Mouse (Mus musculus) CH12.LX (cell line): ENCODE results near the gene Pgap3. TPM values are rescaled to one million over a fixed set of nuclear protein-coding genes. Genes with fewer than 3 reads are reported as not detected.

ENCODE experiments used
- DNase-seq: peaks from one replicate; pipeline ENCODE4 v3.0.0-alpha.2; 2013; ENCODE audit errors: extremely low read depth
- H3K27ac ChIP-seq: 2 replicates; pipeline ENCODE4 v1.5.1; 2012; ENCODE audit warnings: low read depth, mild to moderate bottlenecking, control low read depth, moderate library complexity; ENCODE audit not compliant: insufficient read depth
- H3K27me3 ChIP-seq: replicated peaks from 2 replicates; pipeline ENCODE3; 2012; ENCODE audit warnings: inconsistent platforms
- H3K36me3 ChIP-seq, 2 experiments: replicated peaks in 1 of 2; 2 replicates each; pipeline versions ENCODE3 to v1.6.1; 2012; ENCODE audit warnings: inconsistent platforms in 1 of 2, low read length in 1 of 2, mild to moderate bottlenecking in 1 of 2, mixed read lengths in 1 of 2, moderate library complexity in 1 of 2; ENCODE audit not compliant: control insufficient read depth in 1 of 2, insufficient read depth in 1 of 2
- H3K4me1 ChIP-seq, 2 experiments: 2 replicates each; pipeline ENCODE4 v1.6.1; 2012; ENCODE audit warnings: inconsistent platforms in 1 of 2, moderate library complexity in 1 of 2; ENCODE audit not compliant: insufficient read depth in 2 of 2, control insufficient read depth in 1 of 2
- H3K4me2 ChIP-seq: 2 replicates; pipeline ENCODE4 v1.6.1; 2012; ENCODE audit warnings: low read depth, mild to moderate bottlenecking, control low read depth; ENCODE audit not compliant: poor library complexity, insufficient read depth, severe bottlenecking
- H3K4me3 ChIP-seq, 3 experiments: fragments of 150-350 bp in 1 of 3; sonication (generic) in 1 of 3; replicated peaks in 1 of 3; 2 replicates each; pipeline versions ENCODE3 to v1.5.1; 2011 to 2012; ENCODE audit warnings: low read depth in 2 of 3, low read length in 2 of 3, mild to moderate bottlenecking in 2 of 3, moderate library complexity in 2 of 3, control low read depth in 1 of 3, improper control_type of control experiment in 1 of 3, inconsistent platforms in 1 of 3, mixed read lengths in 1 of 3; ENCODE audit not compliant: poor library complexity in 1 of 3
- H3K79me2 ChIP-seq: replicated peaks from 2 replicates; pipeline ENCODE4 v1.6.1; 2012; ENCODE audit warnings: mild to moderate bottlenecking, moderate library complexity; ENCODE audit not compliant: control insufficient read depth, poor library complexity, insufficient read depth, severe bottlenecking; ENCODE audit errors: extremely low read depth
- H3K9ac ChIP-seq: 2 replicates; pipeline ENCODE4 v1.6.1; 2012; ENCODE audit warnings: low read depth, mild to moderate bottlenecking, control low read depth, moderate library complexity; ENCODE audit not compliant: insufficient read depth
- H3K9me3 ChIP-seq: replicated peaks from 2 replicates; pipeline ENCODE3; 2012; ENCODE audit warnings: low read length, inconsistent platforms, mixed read lengths
- CHD1 ChIP-seq: IDR thresholded peaks from 2 replicates; pipeline ENCODE4 v1.6.1; 2012; ENCODE audit warnings: low read depth, low read length, improper control_type of control experiment, inconsistent platforms
- CTCF ChIP-seq, 2 experiments: IDR thresholded peaks in 1 of 2; conservative IDR thresholded peaks in 1 of 2; 2 replicates each; pipeline ENCODE4 v1.5.1; 2011 to 2012; ENCODE audit warnings: low read depth in 2 of 2, low read length in 2 of 2, improper control_type of control experiment in 1 of 2, inconsistent platforms in 1 of 2, mild to moderate bottlenecking in 1 of 2, moderate library complexity in 1 of 2
- MAFK ChIP-seq: IDR thresholded peaks from 2 replicates; pipeline ENCODE4 v1.6.1; 2011; ENCODE audit warnings: low read length, improper control_type of control experiment; ENCODE audit not compliant: insufficient replicate concordance
- MXI1 ChIP-seq: IDR thresholded peaks from 2 replicates; pipeline ENCODE4 v1.6.1; 2011; ENCODE audit warnings: mild to moderate bottlenecking, low read depth, low read length, improper control_type of control experiment
- NELFE ChIP-seq: IDR thresholded peaks from 2 replicates; pipeline ENCODE4 v1.6.1; 2011; ENCODE audit warnings: low read depth, low read length, improper control_type of control experiment
- POLR2AphosphoS2 ChIP-seq: IDR thresholded peaks from 2 replicates; pipeline ENCODE4 v1.6.1; 2011; ENCODE audit warnings: low read depth, low read length, improper control_type of control experiment
- RAD21 ChIP-seq: IDR thresholded peaks from 2 replicates; pipeline ENCODE4 v1.6.1; 2011; ENCODE audit warnings: low read depth, mild to moderate bottlenecking, low read length, improper control_type of control experiment, moderate library complexity
- RCOR1 ChIP-seq: conservative IDR thresholded peaks from 2 replicates; pipeline ENCODE4 v1.6.1; 2012; ENCODE audit warnings: low read depth, mild to moderate bottlenecking, inconsistent platforms, low read length, improper control_type of control experiment
- SIN3A ChIP-seq: IDR thresholded peaks from 2 replicates; pipeline ENCODE4 v1.6.1; 2012; ENCODE audit warnings: low read length, improper control_type of control experiment, inconsistent platforms
- SMC3 ChIP-seq: IDR thresholded peaks from 2 replicates; pipeline ENCODE4 v1.6.1; 2011; ENCODE audit warnings: low read depth, low read length, improper control_type of control experiment
- UBTF ChIP-seq: IDR thresholded peaks from 2 replicates; pipeline ENCODE4 v1.6.1; 2012; ENCODE audit warnings: low read depth, mild to moderate bottlenecking, inconsistent platforms, low read length, improper control_type of control experiment, moderate library complexity
- USF1 ChIP-seq: IDR thresholded peaks from 2 replicates; pipeline ENCODE4 v1.6.1; 2014; ENCODE audit warnings: low read depth, mild to moderate bottlenecking, inconsistent platforms, low read length, improper control_type of control experiment
- USF2 ChIP-seq: conservative IDR thresholded peaks from 2 replicates; pipeline ENCODE4 v1.6.1; 2011; ENCODE audit warnings: low read depth, low read length, improper control_type of control experiment
- ZMIZ1 ChIP-seq: IDR thresholded peaks from 2 replicates; pipeline ENCODE4 v1.6.1; 2012; ENCODE audit warnings: low read depth, mild to moderate bottlenecking, inconsistent platforms, low read length, improper control_type of control experiment
- dilution Hi-C: fragments of 300-500 bp; cut with MboI; formaldehyde crosslinking; loops from 2 replicates; pipeline ENCODE4 v1.14.3; 2020; ENCODE audit warnings: low sequenced_read_pairs; ENCODE audit not compliant: extremely low pct_unique_long_range_greater_than_20kb, extremely low pct_ligation_motif_present
- in situ Hi-C: fragments of 300-500 bp; cut with MboI; formaldehyde crosslinking; loops from 3 replicates; pipeline ENCODE4 v1.14.3; 2019; ENCODE audit warnings: low sequenced_read_pairs, low pct_ligation_motif_present, low pct_unique_long_range_greater_than_20kb, mixed read lengths
- polyA plus RNA-seq: library from polyadenylated mRNA; unstranded; fragments of >175 nt; gene quantifications from 2 replicates; pipeline ENCODE4 v1.2.1, GENCODE M21; 2012; ENCODE audit warnings: low read depth; ENCODE audit not compliant: insufficient read length
- total RNA-seq, 2 experiments: library from RNA; depleted of rRNA; stranded (reverse); fragments of 300-350 nt in 1 of 2; fragments of >200 nt in 1 of 2; gene quantifications; 2 replicates each; pipeline ENCODE4 v1.2.3; 2012 to 2014

Gene Pgap3
- total and polyA plus RNA-seq, 3 experiments, result 3.3 to 6.9 (median 6.5) TPM

DNA sequence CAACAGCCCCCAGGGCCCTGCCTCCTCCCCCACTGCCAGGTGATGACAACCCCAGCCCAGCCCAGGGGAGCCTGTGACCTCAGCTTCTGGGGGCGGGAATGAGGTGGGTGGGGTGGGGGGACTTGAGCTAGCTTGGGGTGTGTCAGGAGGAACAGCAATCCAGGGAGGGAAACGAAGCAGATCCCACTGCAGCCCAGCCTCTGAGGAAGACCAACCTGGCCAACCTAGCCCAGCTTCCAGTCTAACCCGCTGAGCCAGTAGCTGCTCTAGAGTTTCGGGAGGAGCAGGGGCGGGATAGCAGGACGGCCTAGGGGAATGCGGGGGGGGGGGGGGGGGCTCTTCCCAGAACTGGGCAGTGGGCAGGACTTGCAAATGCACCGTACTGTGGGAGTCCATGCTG, 8.3 kb downstream of the Pgap3 start:
- Histone ChIP-seq H3K4me3 (no peak overlapping the region), H3K4me1 (peaks cover 15 to 60% of the 10 kb centered on the region in 2 experiments), H3K9ac (no peak overlapping the region), H3K9me3 (no peaks in the 10 kb centered on the region), H3K27ac (no peak overlapping the region), H3K27me3 (peaks cover 6% of the 10 kb centered on the region), H3K36me3 (peaks cover 0 to 2% of the 10 kb centered on the region in 2 experiments), H3K4me2 (no peak overlapping the region), H3K79me2 (no peaks in the 10 kb centered on the region)
- dilution Hi-C loops, result no loop called here
- no peak for TF ChIP-seq USF1
- TF ChIP-seq NELFE, result no peak
- TF ChIP-seq ZMIZ1, result no peak
- no peak for TF ChIP-seq CTCF (conservative IDR thresholded peaks at IDR 0.05 in 1 of 2, IDR thresholded peaks at IDR 0.05 in 1 of 2; ENCODE audit: low read depth in 2 of 2, low read length in 2 of 2)
- no peak for TF ChIP-seq MAFK
- no peak for TF ChIP-seq USF2
- TF ChIP-seq MXI1, result no peak
- no peak for TF ChIP-seq UBTF
- no peak for TF ChIP-seq SMC3
- no peak for TF ChIP-seq CHD1
- TF ChIP-seq SIN3A, result no peak
- no peak for DNase-seq
- in situ Hi-C loops, result loop anchor here (5.0 kb wide), 1 partner anchor 35 kb away; the partner anchor contains the start of gene Stard3

DNA sequence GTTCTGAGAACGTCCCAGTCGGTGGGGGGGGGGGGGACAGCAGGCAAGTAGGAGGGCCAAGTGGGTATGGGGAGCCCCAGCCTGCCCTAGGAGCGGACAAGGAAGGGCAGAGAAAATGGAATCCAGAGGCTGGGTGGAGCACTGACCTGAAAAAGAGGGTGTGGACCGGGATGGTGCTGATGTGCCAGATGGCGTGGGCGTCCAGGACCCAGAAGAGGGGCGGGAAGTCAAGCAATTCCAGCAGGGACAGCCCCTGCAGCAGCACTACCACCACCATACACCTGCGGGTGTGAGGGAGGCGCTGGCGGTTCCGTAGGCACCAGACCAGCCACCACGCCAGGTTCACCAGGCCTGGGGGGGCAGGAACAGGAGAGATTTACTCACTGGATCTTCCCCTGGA, 10.1 kb downstream of the Pgap3 start:
- H3K9ac ChIP-seq, result no peak overlapping the region
- H3K79me2 ChIP-seq, result no peaks in the 10 kb centered on the region
- TF ChIP-seq POLR2AphosphoS2 (no peak), UBTF (no peak), SIN3A (no peak)
- H3K4me3 ChIP-seq, result no peak overlapping the region
- DNase-seq, result no peak
- H3K4me1 ChIP-seq, result peaks cover 15 to 58% of the 10 kb centered on the region in 2 experiments
- H3K4me2 ChIP-seq, result no peak overlapping the region
- H3K36me3 ChIP-seq, result no peaks in the 10 kb centered on the region
- dilution Hi-C loops, result no loop called here
- in situ Hi-C loops, result loop anchor here (5.0 kb wide), 1 partner anchor 33 kb away; the partner anchor contains the start of gene Stard3
- peaks cover 7% of the 10 kb centered on the region for H3K27me3 ChIP-seq
- H3K27ac ChIP-seq, result no peak overlapping the region
- no peaks in the 10 kb centered on the region for H3K9me3 ChIP-seq

DNA sequence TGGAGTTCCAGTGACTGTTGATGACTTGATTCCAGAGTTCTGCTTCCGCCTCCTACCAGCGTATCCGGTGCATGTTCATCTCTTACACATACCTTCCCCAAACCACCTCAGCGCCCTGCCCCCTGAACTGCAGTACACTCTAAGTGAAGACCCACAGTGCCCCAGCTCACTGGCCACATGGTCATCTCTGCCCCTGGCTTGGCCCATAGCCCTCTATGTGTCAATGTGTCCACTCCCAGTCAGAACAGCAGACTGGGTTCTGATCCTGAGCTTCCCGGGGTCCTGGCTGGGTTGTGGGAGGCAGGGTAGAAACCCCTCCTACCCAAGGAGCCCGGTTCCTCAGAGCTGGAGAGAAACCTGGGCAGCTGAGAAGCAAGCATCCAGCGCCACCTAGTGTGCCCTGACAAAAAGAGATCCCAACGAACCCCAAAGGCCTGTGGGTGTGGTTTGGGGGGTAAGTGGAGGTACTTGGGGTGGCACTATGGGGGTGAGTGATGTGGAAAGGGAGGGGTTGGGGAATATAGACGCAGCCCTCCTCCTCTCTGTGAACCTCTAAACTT, 11.0 kb downstream of the Pgap3 start:
- Histone ChIP-seq H3K9me3 (no peaks in the 10 kb centered on the region), H3K4me1 (peaks cover 12 to 49% of the 10 kb centered on the region in 2 experiments), H3K9ac (no peak overlapping the region), H3K27ac (no peak overlapping the region), H3K79me2 (no peaks in the 10 kb centered on the region), H3K4me3 (no peak overlapping the region), H3K27me3 (peaks cover 7% of the 10 kb centered on the region), H3K4me2 (no peak overlapping the region), H3K36me3 (peaks cover 0 to 6% of the 10 kb centered on the region in 2 experiments)
- in situ Hi-C loops (no loop called here), dilution Hi-C loops (no loop called here)
- TF ChIP-seq RAD21 (peak; percentile 77), CTCF (conservative IDR thresholded peaks at IDR 0.05 in 1 of 2, IDR thresholded peaks at IDR 0.05 in 1 of 2; ENCODE audit: low read depth in 2 of 2, low read length in 2 of 2) (peak in 1 of 2 experiments; percentile 88; a peak in 2 of 4 replicates), SMC3 (peak; percentile 62), RCOR1 (no peak)
- peak; percentile 48 for DNase-seq
